Mouse (Mus musculus) cerebellum, adult 11 months (tissue): ENCODE measurements around the gene Coasy.
A peak's percentile ranks its signal among the peaks of the same experiment; 100 is the strongest.

Experiments
- DNase-seq: peaks from one replicate; pipeline ENCODE4 v3.0.0; 2022

Coasy gene

GRCm38 (mm10) chr11:101063676-101064327 lies 18.6 kb upstream of the Coasy start:
- peak; percentile 54 for DNase-seq

DNA sequence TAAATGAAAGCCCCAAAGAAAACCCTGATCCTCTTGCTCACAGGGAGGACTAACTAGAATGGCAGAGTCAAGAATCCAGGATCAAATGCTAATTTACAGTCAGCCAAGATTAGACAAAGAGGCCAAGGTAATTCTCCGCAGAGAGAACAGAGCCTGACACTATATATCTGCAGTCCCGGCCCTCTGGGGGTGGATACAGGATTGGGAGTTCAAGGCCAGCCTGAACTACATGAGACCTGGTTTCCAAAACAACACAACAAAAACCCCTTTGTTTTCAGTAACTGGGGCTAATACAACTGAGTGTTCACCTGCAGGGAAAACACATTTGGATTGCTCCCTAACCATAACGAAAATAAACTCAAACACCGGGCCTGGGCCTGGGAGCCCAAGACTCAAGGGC lies 17.9 kb upstream of the Coasy start:
- no peak for DNase-seq

- no peak for DNase-seq
Observed at GRCm38 (mm10) chr11:101065002-101065401, 17.4 kb upstream of the Coasy start.

- DNase-seq: peak; percentile 86
Observed at GRCm38 (mm10) chr11:101066549-101067412, 15.6 kb upstream of the Coasy start.

- DNase-seq: peak; percentile 95
Observed at GRCm38 (mm10) chr11:101069391-101070188, 12.8 kb upstream of the Coasy start, which contains the start of gene Naglu. Naglu (plus strand) TSS chr11:101070012.

GRCm38 (mm10) chr11:101070189-101070527 lies 12.2 kb upstream of the Coasy start:
- no peak for DNase-seq

- no peak for DNase-seq
Observed at GRCm38 (mm10) chr11:101070987-101071386, 11.4 kb upstream of the Coasy start.

DNA sequence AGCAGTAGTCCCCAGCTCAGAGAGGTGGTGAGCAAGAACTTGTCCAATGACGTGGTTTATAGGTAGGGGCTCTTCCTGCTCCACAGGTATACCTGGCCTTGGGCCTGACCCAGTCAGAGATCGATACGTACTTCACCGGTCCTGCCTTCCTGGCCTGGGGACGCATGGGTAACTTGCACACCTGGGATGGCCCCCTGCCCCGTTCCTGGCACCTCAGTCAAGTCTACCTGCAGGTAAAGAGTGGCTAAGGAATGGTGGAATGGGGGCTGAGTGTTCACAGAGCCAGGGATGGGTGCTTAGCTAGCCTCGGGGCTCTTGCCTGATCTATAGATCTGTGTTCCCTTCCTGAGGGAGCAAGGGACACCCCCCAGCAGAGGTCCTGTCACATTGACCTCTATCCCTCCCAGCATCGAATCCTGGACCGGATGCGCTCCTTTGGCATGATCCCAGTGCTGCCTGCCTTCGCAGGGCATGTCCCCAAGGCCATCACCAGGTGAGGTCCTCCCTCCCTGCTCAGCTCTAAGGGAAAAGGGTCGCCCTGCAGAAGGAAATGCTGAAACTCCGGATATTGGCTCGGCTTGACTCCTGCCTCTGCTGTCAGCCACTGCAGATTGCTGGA lies 10.4 kb upstream of the Coasy start:
- DNase-seq: no peak

- no peak for DNase-seq
Observed at GRCm38 (mm10) chr11:101078121-101078520, 4.2 kb upstream of the Coasy start, which contains the start of gene Hsd17b1. Hsd17b1 (plus strand) TSS chr11:101078411.

DNA sequence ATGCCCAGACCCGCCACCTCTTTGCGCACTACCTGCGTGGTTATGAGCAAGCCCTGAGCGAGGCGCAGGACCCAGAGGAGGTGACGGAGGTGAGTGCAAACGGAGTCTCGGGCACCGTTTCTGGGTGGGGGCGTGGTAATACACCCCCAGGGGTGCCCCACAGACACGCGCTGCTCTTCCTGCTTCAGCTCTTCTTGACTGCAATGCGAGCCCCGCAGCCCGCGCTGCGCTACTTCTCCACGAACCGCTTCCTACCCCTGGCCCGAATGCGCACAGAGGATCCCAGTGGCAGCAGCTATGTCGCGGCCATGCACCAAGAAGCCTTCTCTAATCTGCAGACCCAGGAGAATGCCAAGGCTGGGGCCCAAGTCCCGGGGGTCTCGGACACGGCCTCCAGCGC lies 2.6 kb upstream of the Coasy start:
- no peak for DNase-seq

DNA sequence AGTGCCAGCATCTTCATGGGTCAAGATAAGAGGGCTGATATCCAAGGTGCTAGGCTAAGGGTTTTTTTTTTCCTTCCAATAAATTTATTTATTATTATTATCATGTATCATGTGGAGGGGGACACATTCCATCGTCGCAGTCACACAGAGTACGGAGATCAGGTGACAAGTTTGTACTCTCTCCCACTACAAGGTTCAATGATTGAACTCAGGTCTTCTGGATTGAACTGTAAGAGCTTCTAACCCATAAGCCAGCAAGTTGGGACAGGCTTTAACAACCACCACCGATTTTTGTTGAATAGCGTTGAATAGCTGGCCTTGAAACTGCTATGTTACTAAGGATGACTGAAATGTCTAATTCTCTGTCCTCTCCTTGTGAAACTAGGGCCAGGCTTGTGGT lies 1.9 kb upstream of the Coasy start:
- DNase-seq: no peak

GRCm38 (mm10) chr11:101081659-101082058 lies 706 bp upstream of the Coasy start:
- no peak for DNase-seq

DNA sequence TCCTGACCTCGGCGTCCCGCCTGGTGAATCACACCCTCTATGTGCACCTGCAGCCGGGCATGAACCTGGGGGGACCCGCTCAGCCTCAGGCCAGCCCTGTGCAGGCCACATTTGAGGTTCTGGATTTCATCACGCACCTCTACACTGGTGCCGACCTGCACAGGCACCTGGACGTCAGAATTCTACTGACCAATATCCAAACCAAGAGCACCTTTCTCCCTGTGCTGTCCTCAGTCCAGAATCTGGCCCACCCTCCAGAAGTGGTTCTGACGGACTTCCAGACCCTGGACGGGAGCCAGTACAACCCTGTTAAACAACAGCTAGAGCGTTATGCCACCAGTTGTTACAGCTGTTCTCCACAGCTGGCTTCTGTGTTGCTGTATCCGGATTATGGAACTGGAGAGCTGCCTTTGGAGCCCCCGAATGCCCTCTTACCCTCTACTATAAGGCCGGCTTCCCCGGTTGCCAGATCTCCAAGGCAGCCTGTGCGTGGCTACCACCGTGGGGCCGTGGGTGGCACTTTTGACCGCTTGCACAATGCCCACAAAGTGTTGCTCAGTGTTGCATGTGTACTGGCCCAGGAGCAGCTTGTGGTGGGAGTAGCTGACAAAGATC lies 825 bp downstream of the Coasy start:
- no peak for DNase-seq

GRCm38 (mm10) chr11:101084246-101084645 lies 1.9 kb downstream of the Coasy start:
- no peak for DNase-seq

DNA sequence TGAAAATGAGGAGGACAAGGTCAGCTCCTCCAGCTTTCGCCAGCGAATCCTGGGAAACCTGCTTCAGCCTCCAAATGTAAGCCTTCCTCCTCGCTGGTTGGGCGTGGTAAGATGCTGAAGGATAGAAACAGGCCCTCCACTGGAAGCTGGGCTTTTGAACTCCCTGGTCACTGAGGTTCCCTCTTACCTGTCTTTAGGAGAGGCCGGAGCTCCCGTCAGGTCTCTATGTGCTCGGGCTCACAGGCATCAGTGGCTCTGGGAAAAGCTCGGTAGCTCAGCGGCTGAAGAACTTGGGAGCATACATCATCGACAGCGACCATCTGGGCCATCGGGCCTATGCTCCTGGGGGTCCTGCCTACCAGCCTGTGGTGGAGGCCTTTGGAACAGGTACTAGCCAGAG lies 2.4 kb downstream of the Coasy start:
- DNase-seq: no peak

GRCm38 (mm10) chr11:101085617-101086322 lies 3.4 kb downstream of the Coasy start:
- DNase-seq: no peak

DNA sequence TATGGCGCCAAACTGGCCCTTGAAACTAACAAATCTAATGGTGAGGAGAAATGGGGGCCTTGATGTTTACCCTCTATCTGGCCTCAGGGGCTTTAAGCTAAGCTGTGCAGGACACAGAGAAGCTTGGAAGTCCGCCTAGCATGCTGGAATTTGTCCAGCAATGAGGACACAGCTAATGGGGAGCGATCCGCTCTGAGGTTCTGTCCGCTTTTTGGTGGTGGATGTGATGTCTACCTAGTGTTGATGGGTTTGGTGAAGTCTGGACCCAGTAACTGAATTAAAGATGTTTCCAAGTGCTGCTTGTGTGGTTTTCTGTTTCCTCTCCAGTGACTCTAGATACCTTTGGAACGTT lies 3.9 kb downstream of the Coasy start:
- no peak for DNase-seq

DNA sequence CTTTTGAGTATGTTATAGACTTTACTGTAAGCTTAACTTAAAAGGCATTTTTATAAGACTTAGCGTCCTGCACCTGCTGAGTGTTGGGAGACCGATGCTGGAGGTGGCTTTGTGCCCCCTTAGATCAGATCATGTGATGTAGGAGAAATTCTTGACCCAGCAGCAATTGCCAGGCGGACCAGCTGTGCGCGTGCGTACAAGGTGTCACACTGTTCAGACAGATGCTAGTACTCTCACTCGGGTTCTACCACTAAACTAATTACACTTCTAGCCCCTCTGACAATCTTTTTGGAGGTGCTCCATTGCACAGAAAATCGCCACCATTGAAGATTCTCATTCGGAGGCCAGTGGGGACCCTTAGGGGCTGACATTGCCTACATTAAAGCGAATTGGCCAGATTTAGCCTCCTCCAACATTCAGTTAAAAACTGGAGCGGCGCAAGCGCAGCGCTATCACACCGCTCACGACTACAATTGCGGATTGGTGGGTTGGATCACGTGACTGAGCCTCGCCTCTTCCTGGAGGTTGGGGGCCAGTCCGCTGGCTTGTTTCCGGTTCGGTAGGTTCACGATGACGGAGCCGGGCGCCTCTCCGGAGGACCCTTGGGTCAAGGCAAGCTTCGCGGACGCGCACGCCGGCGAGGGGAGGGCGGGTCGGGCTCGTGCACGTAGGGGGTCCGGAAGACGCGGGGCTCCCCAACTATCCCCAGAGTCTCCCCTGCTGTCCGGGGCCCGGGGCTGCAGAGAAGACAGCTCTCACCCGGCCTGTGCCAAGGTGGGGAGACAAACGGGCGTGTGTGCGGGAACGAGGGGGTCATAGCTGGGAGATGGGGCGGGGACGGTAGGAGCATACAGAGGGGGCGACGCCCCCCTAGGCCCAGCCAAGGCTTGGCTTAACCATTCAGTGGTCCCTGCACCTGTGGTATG lies 4.7 kb downstream of the Coasy start, which contains the start of gene Mlx:
Gene Mlx (plus strand): TSS at position 522 of the 926 bp plus-strand sequence.
- peak; percentile 87 for DNase-seq

- no peak for DNase-seq
Observed at GRCm38 (mm10) chr11:101087682-101088055, 5.3 kb downstream of the Coasy start.

DNA sequence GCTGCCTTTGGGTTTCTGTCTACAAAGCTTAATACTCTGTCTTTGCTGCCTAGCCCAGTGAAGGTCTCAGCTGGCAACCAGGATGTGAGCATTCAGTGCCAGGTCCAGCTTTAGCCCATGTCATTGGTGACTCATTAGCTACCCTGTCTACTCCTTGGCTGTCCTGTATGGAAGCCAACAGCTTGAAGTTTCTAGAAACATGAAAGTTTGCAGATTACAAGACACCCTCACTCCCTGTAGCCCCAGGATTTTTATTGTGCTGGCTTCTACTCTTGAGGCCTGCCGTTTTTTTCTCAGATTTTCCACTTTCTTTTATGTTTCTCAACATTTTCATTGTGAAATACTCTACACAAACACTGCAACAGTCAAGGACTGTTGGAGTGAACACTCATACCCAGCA lies 7.6 kb downstream of the Coasy start:
- DNase-seq: no peak

DNA sequence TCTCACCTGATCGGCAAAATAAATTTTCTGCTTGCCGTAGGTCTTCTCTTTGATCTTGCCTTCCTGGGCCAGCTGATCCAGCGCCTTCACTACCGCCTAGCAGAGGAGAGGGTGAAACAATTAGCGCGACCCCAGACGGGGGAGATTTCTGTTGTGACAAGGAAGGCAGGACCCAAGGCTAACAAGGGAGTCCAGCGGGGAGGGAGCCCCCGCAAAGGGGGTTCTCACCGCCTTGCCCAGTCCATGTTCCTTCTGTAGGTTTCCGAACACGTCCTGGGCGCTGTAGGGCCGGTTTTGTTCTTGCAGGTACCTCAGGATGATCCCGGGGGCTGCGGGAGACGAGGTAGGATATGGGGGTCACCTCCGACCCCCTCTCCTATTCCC lies 12.6 kb downstream of the Coasy start:
- DNase-seq: no peak
